Mouse (Mus musculus) central nervous system, embryonic 14 days (tissue): ENCODE data around the gene Zfp595. TPM values are rescaled to one million over a fixed set of nuclear protein-coding genes. Genes with fewer than 3 reads are reported as not detected.

ENCODE experiments used
- polyA plus RNA-seq: library from polyadenylated mRNA; depleted of rRNA; stranded (reverse); fragments of >200 nt; gene quantifications from 2 replicates; pipeline ENCODE4 v1.2.3, GENCODE M21; 2012; rRNA removed

Gene Zfp595
- 2.3 and 2.5 TPM in 2 replicates for polyA plus RNA-seq

GRCm38 (mm10) chr13:67332019-67332724 lies at the start of gene Zfp595:
Gene Zfp595 (minus strand): TSS chr13:67332570.

GRCm38 (mm10) chr13:67375050-67375911 lies 42.9 kb upstream of the Zfp595 start, which contains the start of the genes Gm28041 and Zfp456:
Gene Gm28041 (minus strand): TSS chr13:67375733.
Gene Zfp456 (minus strand): TSS chr13:67375810.

DNA sequence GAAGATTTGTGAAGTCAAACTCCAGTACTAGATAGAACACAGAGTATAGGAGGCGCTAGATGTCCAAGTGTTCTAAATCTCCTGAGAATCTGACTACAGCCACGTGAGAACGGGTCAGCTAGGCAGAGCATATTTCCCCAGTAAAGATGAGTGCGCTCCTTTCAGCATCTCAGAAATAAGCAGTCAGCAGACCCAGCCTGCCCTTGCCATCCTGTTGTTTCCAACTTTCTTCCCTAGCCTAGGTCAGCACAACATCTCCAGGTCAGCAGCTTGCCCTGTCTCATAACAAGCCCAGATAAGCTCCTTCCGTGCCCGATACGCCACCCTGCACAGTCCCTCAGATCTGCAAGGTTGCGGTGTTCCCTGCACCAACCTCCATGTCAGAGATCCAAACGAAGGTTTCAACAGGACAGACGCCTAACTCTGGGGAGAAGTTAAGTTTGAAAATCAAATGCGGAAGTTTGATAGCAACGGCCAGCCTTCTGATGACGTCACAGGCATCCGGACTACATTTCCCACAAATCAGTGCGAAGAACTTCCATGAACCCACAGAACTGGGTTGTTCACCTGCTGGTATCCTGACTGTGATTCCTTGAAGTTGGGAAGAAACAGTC lies 27.9 kb upstream of the Zfp595 start, which contains the start of the genes Gm28044 and Zfp953:
Gene Gm28044, minus strand, starts transcription at position 406 of the 614 bp plus-strand sequence.
Gene Zfp953, minus strand, starts transcription at position 475 of the 614 bp plus-strand sequence.

DNA sequence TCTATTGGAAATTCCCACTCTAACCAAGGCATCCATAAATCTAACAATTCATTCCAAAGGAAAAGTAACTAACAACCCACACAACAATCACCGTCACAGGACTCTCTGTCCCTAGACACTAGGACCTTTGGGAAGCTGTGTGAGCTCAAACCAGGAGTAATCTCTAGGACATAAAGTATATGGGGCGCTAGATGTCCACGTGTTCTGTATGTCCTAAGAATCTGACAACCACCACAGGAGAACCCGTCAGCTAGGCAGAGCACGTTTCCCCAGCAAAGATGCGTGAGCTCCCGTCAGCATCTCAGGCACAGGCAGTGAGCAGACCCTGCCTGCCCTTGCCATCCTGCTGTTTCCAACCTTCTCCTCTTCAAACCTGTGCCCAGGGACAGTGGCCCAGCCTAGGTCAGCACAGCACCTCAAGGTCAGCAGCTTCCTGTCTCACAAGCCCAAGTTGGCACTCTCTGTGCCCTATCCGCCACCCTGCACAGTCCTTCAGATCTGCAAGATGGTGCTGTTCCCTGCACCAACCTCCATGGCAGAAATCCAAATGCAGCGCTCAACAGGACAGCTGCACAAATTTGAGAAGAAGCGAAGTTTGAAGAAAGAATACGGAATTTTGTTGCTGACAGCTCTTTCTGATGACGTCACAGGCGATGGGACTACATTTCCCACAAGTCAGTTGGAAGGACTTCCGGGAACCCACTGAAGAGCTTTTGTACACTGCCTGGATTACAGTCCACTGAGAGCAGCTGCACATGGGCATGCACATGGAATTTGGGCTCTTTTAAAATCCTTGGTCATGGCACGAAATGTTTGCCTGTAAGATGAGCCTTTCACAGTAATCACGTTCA lies 26.3 kb downstream of the Zfp595 start, which contains the start of gene Zfp457:
Gene Zfp457, minus strand, starts transcription at position 664 of the 851 bp plus-strand sequence.

GRCm38 (mm10) chr13:67278314-67278713 lies 54.1 kb downstream of the Zfp595 start, which contains the start of gene Zfp458:
Gene Zfp458 (minus strand): TSS chr13:67278466.

Other genes with a start within 250 kb of the Zfp595 start
- gene Zfp708, start 234.6 kb downstream of the Zfp595 start, polyA plus RNA-seq: 5.6 and 6.2 TPM in 2 replicates
- gene Gm28557, start 224.0 kb downstream of the Zfp595 start, polyA plus RNA-seq: 2.7 TPM in 2 replicates
- gene Rslcan18, start 216.3 kb downstream of the Zfp595 start, polyA plus RNA-seq: 0.08 and 0.10 TPM in 2 replicates
- 2.8 TPM in 2 replicates for gene Zfp759, start 210.9 kb downstream of the Zfp595 start, polyA plus RNA-seq
- gene Rsl1, start 159.4 kb downstream of the Zfp595 start, polyA plus RNA-seq: 5.2 and 5.4 TPM in 2 replicates
- 1.3 and 1.4 TPM in 2 replicates for gene Zfp455, start 138.1 kb downstream of the Zfp595 start, polyA plus RNA-seq
- 3.0 and 3.6 TPM in 2 replicates for gene Zfp458, start 54.1 kb downstream of the Zfp595 start, polyA plus RNA-seq
- 2.1 and 2.5 TPM in 2 replicates for gene Zfp457, start 26.1 kb downstream of the Zfp595 start, polyA plus RNA-seq
- not detected in 2 replicates for gene Gm28044, start 28.0 kb upstream of the Zfp595 start, polyA plus RNA-seq
- 0.59 and 0.71 TPM in 2 replicates for gene Zfp953, start 28.0 kb upstream of the Zfp595 start, polyA plus RNA-seq
- gene Gm28041, start 43.2 kb upstream of the Zfp595 start, polyA plus RNA-seq: 0.18 TPM in 1 of 2 replicates, not detected in the other
- 0.47 and 0.48 TPM in 2 replicates for gene Zfp456, start 43.2 kb upstream of the Zfp595 start, polyA plus RNA-seq
- 3.7 and 5.1 TPM in 2 replicates for gene Zfp429, start 67.2 kb upstream of the Zfp595 start, polyA plus RNA-seq
- 0.84 and 1.1 TPM in 2 replicates for gene Zfp459, start 88.8 kb upstream of the Zfp595 start, polyA plus RNA-seq
- gene Zfp874a, start 119.1 kb upstream of the Zfp595 start, polyA plus RNA-seq: 2.9 and 3.1 TPM in 2 replicates
- 3.9 and 4.0 TPM in 2 replicates for gene Zfp874b, start 151.7 kb upstream of the Zfp595 start, polyA plus RNA-seq
- 5.7 and 6.2 TPM in 2 replicates for gene Zfp58, start 168.0 kb upstream of the Zfp595 start, polyA plus RNA-seq
- 0.05 TPM in 1 of 2 replicates, not detected in the other for gene Gm26965, start 193.6 kb upstream of the Zfp595 start, polyA plus RNA-seq
- gene Zfp87, start 193.6 kb upstream of the Zfp595 start, polyA plus RNA-seq: 23.0 and 23.8 TPM in 2 replicates
- 8.4 and 9.1 TPM in 2 replicates for gene Zfp748, start 221.3 kb upstream of the Zfp595 start, polyA plus RNA-seq